Mouse (Mus musculus): ENCODE results near the gene 1600002K03Rik.

Gene 1600002K03Rik

DNA sequence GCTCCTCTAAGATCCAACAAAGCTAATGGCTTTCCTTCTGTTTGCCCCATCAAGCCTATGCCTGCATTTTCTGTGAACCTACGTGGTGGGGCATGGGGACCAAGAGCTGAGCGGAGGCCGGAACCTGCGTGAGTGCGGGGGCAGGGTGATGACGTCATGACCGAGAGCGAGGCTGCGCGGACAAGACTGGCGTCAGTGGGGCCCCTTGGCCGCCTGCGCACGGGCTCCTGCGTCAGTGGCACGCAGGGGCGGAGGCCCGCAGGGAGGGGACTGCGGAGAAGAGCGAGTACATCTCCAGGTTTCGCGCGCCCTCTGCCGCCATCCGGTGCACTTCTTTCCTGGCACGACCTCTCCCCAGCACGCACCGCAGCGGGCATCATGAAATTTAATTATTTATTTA is 31.5 kb upstream of the 1600002K03Rik start:
- peak; percentile 97 for DNase-seq (ENCODE audit: inconsistent ontology term)

DNA sequence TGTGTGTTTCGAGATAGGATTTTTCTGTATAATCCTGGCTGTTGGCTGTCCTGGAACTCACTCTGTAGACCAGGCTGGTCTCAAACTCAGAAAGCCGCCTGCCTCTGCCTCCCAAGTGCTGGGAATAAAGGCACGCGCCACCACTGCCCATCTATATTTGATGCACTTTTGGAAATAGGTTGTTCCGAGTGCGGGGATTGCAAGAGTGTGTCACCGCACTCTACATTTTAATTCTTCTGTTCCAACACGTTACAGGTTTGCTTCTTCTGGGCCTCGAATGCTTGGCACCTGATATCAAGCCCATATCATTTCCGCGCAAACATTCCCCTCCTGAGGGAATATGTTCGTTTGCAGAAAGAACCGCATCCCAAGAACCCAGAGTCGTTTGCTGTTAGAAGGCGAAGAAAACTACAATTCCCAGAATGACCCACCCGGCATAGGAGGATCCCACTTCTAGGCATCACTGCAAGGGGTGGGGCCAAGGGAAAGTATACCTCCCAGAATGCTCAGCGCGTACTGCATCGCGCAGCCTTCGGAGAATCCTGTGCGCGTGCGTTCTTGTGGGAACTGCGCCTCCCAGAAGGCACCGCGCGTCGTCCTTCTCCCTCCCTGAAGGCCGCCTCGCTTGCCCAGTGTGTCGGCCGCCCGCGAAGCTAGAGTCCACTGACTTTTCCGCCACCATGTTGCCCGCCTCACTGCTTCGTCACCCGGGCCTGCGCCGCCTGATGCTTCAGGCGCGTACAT is 30.8 kb upstream of the 1600002K03Rik start:
- DNase-seq (ENCODE audit: inconsistent ontology term) = peak; percentile 96

DNA sequence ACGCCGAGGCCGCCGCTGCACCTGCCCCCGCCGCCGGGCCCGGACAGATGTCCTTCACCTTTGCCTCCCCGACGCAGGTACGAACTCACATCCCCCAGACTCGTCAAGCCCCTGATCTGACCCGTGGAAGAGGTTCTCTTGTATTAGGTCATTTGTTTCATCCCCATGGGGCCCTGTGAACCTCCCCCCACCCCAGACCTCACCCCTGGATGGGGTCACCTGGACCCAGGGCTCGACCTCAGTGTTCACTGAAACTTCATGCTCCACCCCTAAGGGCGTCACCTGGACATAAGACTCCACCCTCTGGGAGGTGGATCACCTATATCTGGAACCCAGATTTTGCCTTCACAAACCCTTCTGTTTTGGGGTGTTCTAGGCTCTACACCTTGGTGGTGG is 30.2 kb upstream of the 1600002K03Rik start:
- no peak for DNase-seq (ENCODE audit: inconsistent ontology term)

DNA sequence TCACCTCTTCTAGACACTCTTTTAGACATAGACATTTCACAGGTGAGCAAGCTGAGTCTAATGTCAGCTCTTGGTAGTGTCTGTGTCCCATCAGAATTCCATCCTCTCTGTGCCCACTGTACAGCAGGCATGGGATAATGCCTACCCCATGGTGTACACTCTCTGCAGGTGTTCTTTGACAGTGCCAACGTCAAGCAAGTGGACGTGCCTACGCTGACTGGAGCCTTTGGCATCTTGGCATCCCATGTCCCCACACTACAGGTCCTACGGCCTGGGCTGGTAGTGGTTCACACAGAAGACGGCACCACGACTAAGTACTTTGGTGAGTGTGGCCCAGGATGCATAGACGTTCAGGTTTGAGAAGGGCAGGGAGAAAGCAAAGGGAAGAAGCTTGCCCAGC is 29.1 kb upstream of the 1600002K03Rik start:
- DNase-seq (ENCODE audit: inconsistent ontology term) = no peak

DNA sequence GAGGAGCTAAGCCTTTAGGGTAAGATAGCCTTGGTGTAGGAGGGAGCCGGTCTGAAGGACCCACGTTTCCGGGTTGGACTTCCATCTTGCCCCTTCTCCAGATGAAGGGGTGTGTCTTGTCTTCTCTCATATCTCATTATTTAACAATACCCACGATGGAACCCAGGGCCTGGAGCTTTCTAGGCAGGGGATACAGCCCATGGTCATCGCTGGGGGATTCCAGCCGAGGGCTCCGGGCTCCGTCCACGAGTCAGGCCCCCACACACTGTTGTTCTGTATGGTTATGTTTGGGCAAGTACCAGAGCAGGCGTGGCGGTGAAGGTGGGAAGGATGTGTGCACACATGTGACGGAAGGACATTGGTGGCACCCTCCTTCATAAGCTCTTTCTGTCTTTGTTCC is 28.6 kb upstream of the 1600002K03Rik start:
- no peak for DNase-seq (ENCODE audit: inconsistent ontology term)

DNA sequence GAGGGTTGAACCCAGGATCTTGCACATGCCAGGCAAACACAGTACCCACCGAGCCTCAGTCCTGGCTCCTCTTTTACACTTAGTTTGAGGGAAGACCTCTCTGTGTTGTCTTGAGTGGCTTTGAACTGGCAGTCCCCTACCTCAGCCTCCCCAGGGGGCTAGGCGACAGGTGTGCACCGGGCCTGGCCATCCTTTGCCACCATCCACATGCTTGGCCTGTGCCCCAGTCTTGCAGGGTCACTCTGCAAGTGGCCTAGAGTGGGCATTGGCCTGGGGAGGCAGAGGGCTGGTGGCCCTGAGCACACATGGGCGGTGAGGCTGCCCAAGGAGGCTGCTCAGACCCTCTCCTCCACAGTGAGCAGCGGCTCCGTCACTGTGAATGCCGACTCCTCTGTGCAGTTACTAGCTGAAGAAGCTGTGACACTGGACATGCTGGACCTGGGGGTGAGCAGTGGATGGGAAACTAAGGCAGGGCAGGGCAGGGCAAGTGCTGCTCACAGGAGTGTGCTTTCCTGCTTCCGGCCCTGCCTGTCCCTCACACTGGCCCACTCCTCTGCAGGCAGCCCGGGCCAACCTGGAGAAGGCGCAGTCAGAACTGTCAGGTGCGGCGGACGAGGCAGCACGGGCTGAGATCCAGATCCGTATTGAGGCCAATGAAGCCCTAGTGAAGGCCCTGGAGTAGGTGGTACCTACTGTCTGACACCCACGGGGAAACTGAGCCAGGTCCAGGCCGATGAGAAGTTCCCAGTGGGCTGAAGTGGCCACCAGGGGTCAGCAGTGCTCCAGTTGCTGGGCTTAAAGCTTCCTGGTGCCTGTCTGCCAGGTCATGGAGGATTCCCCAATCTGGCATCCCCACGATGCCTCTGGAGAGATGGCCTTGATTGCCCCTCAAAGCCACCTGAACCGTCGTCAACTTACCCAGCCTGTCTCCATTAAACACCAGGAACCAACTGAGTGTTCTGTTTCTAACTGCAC is 27.6 kb upstream of the 1600002K03Rik start:
- peak; percentile 70 for DNase-seq (ENCODE audit: inconsistent ontology term)

DNA sequence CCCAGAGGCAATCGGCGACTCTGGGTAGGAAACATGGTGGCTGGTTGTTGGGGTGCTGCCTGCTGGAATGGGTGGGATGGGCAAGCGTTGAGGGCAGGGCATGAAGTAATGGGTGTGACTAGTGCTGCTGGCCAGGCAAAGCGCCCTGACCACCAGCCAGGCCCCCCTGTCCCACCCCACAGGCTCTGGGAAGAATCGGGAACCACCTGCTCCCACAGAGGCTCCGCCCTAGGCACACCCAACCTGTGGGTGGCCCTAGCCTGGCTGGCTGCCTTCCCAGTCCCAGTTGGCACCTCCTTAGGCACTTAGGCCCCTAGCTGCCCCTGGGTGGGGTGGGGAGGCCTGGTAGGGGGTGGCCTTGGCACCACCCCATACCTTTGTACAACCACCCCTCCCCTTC is 26.8 kb upstream of the 1600002K03Rik start:
- no peak for DNase-seq (ENCODE audit: inconsistent ontology term)

DNA sequence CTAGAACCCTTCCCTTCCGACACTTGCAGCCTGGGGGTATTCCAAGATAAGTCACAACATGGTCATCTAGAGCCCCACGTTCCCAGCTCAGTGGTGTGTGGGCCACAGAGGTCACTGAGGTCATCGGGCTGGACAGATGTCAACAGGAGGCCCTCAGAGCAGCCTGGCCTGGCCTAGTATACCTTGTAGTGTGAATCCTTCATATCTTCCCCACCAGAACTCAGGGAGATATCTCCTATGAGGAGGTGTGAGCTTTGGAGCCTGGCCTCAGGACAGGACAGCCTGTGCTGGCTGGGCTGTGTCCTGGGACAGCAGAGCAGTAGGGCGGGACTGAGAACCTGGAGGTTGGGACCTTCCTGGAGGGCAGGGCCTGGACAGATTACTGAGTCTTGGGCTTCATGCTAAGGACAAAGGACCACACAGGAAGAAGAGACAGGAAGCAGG is 26.2 kb upstream of the 1600002K03Rik start:
- DNase-seq (ENCODE audit: inconsistent ontology term) = no peak

DNA sequence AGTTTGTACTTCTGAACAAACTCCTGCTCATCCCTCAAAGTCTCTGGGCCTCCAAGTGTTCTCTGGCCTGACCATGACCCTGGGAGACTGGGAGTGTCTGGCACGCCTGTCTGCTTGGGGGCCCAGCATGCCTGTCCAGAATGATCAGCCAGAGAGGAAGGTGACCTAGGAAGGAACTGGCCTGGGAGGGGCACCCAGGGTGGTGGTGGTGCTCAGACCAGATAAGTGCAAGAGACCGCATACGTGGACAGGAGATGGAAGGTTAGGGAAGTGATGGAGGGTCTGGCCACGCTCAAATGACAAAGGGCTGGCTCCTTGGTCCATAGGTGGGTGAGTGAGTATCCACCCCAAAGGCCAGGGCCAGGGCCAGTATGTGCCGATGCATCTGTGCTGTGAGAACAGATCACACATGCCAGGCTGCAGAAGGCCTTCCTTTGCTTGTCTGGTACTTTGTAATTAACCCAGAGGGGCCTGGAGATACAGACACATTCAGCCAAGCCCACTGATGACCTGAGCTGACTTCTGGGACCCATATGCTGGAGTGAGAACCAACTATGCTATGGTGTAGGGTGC is 25.5 kb upstream of the 1600002K03Rik start:
- no peak for DNase-seq (ENCODE audit: inconsistent ontology term)

DNA sequence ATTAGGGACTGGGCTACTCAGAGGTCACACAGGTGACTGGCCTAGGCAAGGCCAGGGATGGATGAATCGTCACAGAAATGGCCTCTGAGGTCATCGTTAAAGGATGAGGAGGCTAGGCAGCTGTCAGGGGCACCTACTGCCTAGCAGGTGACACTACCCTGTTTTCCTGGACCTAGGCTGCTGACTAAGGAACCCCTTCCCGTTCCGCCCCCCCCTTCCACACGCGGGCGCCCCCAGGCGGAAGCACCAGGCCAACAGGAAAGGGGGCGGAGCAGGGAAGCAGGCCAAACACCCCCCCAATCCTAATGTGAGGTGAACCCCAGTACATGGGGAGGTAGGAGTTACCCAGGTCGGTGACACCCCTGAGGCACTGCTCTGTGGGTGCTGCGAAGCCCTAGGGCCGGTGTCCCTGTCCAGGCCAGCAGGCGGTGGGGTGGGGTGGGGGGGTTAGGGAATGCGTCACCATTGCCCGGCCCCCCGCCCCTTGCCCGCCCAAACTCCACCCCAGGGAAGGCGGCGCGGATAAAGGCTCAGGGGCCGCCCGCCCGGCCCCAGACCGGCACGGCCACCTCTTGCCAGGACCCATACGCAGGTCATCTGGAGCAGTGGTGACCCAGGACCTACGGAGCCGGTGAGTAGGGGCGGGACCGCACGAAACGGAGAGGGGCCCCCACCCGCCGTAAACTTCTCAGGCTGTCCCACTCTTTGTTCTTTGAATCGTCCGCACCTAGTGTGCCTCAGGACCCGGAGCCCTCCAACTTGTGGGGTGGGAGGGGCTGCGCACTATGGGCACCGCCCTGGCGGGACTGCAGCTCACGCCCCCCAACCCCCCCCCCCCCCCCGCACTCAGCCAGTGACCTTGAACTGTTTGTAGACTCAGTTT is 24.8 kb upstream of the 1600002K03Rik start, which contains the start of gene Midn:
Midn (plus strand) TSS at position 554 of the 883 bp plus-strand sequence.
- peak; percentile 97 for DNase-seq (ENCODE audit: inconsistent ontology term)

DNA sequence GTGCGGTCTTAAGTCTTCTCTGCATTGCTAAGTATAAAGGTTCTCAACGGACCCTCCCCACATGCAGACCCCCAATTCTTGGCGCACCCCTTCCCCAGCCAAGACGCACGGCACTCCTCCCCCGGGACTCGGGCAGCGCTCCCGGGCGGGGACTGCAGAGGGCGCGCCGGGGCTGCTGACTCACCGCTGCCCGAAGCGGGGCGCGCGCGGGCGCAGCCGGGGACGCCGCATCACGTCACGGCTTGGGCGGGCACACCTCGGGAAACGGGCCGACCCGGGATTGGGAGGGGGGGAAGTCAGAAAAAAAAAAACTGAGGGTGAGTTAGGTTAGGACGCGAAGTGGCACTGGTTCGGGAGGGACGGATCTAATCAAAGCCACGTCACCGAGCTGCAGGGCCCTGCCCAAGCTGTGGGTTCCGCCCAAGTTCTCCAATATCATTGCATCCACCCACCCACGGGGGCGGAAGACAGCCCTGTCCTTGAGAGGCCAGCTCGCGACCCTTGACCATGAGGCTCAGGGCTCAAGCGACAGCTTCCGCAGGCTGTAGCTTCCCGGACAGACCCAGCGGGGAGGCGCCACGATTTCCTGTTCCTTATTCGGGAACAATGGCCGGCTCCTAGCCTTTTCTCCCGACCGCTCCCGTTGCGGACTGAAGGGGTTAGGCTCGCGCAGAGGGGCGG is 24.0 kb upstream of the 1600002K03Rik start:
- peak; percentile 98 for DNase-seq (ENCODE audit: inconsistent ontology term)

DNA sequence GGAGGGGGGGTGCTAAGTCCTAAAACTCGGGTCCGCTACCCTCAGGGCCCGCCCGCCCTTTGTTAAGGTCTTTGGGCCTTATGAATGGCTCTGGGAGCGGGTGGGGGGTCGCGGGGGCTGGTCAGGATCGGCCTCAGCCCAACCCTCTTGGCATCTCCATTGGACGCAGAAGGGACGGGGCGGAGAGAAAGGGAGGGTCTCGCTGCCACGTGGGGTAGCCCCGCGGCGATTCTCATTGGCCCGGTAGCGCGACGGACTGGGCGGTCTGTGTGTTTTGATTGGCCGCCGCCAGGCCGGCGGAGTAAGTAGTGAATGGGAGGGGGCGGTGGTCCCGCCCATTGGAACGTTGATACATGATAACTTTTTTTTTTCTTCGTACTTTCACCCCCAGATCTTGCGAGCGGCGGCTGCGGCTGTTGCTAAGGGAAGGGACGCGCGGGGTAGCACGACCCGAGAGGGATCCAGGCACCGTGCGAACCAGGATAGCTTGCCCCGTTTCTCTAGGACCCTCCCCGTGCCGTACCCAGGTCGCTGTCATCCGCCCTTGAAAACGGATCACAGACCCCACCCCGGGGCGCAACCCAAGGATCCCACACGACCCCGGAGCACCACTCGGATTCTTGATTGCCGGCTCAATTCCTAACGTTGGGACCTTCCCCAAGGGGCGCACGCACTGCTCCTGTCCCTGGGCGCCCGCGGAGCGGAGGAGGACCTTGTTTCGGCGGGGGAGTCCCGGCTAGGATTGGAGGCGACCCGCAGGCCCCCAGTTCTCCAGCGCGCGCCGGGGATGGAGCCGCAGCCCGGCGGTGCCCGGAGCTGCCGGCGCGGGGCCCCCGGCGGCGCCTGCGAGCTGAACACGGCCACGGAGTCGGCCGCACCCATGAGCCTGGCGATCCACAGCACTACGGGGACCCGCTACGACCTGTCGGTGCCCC is 23.2 kb upstream of the 1600002K03Rik start:
- DNase-seq (ENCODE audit: inconsistent ontology term) = peak; percentile 100

DNA sequence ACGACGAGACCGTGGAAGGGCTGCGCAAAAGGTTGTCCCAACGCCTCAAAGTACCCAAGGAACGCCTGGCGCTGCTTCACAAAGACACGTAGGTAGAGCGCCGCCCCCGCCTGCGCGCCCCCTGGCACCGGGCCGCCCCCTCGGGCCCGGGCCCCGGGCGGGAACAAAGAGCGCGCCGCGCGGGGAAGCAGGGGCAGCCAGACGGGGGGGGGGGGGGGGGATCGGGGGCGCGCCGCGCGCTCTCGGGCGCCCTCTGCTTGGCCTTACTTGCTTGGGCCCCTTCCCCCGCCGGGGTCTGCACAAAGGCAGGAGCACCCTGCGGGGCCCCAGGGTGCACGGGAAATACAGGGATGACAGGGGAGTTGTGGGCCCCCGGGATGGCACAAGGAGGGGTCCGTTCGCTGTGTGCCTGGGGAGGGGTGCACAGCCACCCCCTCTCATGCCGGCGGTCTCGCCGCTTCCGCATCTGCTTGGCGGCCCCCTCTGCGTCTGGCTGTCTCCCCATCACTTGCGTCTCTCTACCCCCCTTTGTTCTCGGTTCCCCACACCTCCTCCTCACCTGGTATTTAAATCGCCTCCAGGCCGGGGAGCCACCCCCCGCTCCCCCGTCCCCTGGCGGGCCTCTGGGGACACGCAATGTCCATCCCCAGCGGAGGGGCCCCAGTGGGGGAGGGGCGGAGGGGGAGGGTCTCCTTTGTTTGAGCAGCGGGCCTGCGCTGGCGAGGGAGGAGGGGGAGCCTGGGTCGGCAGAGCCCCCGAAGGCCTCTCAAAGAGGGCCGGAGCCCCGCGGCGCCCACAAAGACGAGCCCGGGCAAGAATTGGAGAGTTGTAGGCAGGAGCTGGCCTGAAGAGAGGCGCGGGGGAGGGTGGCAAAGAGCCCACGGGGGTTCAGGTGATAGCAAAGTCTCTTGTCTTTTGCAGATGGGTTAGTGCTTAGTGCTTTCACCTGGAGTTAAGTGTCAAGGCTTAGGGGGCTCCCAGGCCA is 22.2 kb upstream of the 1600002K03Rik start:
- peak; percentile 79 for DNase-seq (ENCODE audit: inconsistent ontology term)

DNA sequence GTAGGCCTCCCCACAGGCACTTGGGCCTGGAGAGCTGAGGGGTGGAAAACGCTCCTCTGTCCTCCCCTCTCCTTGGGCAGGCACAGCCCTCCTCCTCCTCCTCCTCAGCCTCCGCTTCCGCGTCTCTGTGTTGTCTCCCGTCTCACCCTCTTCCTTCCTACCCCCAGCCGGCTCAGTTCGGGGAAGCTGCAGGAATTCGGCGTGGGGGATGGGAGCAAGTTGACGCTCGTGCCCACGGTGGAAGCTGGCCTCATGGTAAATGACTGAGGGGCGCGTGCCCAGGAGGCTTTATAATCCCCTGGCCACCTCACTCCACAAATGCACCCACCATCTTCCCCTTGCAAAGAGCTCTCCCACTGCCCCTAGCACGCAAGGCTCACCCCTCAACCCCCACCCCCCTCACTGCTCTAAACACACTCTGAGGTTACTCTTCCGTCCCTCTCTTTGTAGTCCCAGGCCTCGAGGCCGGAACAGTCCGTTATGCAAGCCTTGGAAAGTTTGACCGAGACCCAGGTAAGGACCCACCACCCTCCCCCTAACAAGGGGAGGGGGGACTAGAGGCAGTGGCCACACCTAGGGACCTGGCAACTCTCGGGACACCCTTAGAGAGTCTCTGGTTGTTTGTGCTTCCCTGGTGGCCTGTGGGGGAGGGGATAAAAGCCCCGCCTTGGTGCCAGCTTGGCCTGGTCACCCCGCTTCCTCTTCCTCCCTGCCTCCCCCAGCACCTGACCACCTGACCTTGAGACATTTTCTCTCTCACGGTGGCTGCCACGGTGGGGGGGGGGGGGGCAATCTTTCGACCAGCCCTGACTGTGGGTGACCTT is 21.3 kb upstream of the 1600002K03Rik start:
- peak; percentile 74 for DNase-seq (ENCODE audit: inconsistent ontology term)

DNA sequence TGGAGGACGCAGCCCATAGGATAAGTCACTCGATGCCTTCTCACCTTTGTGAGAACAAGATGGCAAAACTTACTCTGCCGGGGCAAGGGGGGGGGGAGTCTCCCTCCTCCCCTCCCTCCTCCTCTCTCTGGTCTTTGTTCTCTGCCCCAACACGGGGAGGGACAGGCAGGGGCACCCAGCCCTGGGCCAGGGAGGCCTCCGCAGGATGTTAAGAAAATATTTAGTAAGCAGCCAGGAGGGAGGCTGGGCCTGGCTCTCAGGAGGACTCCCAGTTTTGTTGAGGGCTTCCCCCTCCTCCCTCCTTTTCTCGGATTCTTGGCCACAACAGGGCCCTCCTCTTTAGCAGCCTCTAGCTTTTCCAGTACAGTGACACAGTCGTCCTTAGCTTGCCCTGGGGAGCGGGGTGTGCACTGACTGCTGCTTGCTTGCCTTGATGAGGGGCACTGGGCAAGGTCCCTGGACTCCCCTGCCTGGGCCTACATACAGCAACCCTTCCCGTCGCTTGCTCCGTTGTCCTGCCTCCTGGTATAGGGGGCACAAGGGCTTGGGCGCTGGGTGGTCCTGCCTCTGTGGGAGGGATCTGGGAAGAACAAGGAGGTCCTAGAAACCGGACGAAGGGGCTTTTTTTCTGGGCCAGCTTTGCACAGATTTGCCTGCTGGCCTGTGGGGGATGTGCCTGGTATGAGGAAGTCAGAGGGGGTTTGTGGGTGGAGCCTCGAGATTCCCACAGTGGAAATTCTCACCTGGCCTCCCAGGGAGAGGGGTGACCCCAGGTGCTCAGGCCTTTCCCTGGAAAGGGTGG is 20.5 kb upstream of the 1600002K03Rik start:
- peak; percentile 89 for DNase-seq (ENCODE audit: inconsistent ontology term)

DNA sequence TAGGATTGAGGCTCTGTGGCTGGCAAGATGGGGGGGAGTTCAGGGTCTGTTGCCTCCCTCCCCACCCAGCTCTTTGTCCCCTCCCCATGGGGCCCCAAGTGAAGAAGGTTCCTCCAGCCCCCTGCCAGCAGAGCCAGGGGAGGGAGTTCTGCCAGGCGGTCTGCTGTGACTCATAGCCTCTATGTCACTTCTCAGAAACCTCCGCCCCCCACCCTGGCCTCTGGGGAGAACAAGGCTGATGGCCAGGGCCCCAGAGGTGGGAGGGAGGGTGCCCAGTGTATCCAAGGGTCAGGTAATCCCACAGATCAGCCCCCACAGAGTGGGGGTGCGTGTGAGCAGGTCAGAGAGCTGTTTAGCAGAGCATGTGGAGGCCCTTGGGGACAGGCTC is 19.9 kb upstream of the 1600002K03Rik start:
- peak; percentile 92 for DNase-seq (ENCODE audit: inconsistent ontology term)

DNA sequence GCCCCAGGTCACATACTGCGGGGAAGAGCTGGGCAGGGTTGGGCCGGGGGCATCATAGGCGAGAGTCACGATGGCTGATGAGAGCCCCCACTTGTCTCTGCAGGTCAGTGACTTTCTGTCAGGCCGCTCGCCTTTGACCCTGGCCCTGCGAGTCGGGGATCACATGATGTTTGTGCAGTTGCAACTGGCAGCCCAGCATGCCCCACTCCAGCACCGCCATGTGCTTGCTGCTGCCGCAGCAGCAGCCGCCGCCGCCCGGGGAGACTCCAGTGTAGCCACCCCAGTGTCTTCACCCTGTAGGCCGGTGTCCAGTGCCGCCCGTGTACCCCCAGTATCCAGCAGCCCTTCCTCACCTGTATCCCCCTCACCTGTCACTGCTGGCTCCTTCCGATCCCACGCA is 19.0 kb upstream of the 1600002K03Rik start:
- DNase-seq (ENCODE audit: inconsistent ontology term) = no peak

All from Muller cell, postnatal 12 days (primary cell).